Comparison of ENCODE assay signal across 18 mouse cellular contexts in the genomic region with DNA sequence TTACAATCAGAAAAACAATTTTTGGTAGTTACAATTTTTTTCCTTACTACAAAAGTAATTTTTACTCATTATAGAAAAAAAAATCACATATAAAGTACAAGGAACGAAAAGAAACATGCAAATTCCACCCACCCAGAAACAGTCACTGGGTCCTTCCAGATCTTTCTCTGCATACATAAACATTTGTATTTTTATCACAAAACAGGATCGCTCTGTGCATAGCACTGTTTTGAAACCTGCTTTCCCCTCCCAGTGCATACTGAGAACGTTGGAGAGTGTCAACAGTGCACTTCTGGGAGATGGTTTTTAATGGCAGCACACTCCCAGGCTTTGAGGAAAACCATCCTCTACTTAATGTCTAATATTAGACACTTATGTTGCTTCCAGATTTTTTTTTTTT. TPM values are rescaled to one million over a fixed set of nuclear protein-coding genes. Genes with fewer than 3 reads are reported as not detected.
DNase-seq lines count a peak whose midpoint lies in the region; ATAC-seq lines count a peak whose summit lies in the region.
"Had no signal": no experiment of that assay in that cellular context is flagged by ENCODE, and none has a peak within 500 bp of the region (broad histone marks: within the 10 kb centered on the region; RNA-seq: fewer than 3 reads in every experiment).

No protein-coding gene starts in this region.

- no peak for DNase-seq in frontal cortex, adult 2 months (ENCODE audit: extremely low spot score in 1 of 2, low spot score in 1 of 2)
- peak; percentile 42 for DNase-seq in brain, adult 2 months (ENCODE audit: low read depth, low spot score)
- DNase-seq: adrenal gland, adult 2 months; adrenal gland, adult 8-10 months; adrenal gland, postnatal 10 days; adrenal gland, postnatal 14 days; adrenal gland, postnatal 25 days; adrenal gland, postnatal 36 days; B cell, adult 2 months; cerebellum, adult 11 months; cerebellum, adult 11-12 months; cerebellum, adult 18-20 months; cerebellum, adult 2 months had no signal

- peak; percentile 64; the same call in 1 of the 2 replicates for ATAC-seq in frontal cortex, adult (ENCODE audit: low TSS enrichment)
- no peak for ATAC-seq in megakaryocyte-erythroid progenitor cell, adult 5-6 weeks (replicated peaks; ENCODE audit: low FRiP score, low TSS enrichment, poor library complexity, severe bottlenecking)
- ATAC-seq: activated CD4-positive, CD25-positive, alpha-beta regulatory T cell, adult 4 months; CD4-positive, CD25-positive, alpha-beta regulatory T cell, adult 4 months; Patski had no signal

RNA-seq across cellular contexts. Expression of a gene that starts 25.3 kb away (rescaled TPM):
- polyA plus RNA-seq in frontal cortex, adult 2 months (2012; rRNA removed) = 51.2 and 54.6 TPM in 2 replicates
- 26.9 and 29.8 TPM in 2 replicates for total RNA-seq in megakaryocyte-erythroid progenitor cell, adult 5-6 weeks (2014; fragmentation: Nextera tagmentation)
- total RNA-seq in megakaryocyte-erythroid progenitor cell, adult 5-6 weeks (2017) = 6.2 and 18.5 TPM in 2 replicates

RNA-seq across cellular contexts. Expression of a gene that starts 43.3 kb away (rescaled TPM):
- 1.7 and 1.8 TPM in 2 replicates for polyA plus RNA-seq in frontal cortex, adult 2 months (2012; rRNA removed)
- 0.33 TPM in 1 of 2 replicates, not detected in the other for total RNA-seq in megakaryocyte-erythroid progenitor cell, adult 5-6 weeks (2014; fragmentation: Nextera tagmentation)
- 0.38 TPM in 1 of 2 replicates, not detected in the other for total RNA-seq in megakaryocyte-erythroid progenitor cell, adult 5-6 weeks (2017)
